Mouse (Mus musculus): ENCODE measurements around the gene Gm11562.
"Not testable (repeated sequence)": the region's sequence is repeated elsewhere in the genome, so short reads cannot be mapped to it uniquely, and the experiment has no call there.

GRCm38 (mm10) chr11:99643635-99644139 lies 23.5 kb upstream of the Gm11562 start, which contains the start of gene Krtap4-7:
- not testable (repeated sequence) for TF ChIP-seq CTCF, EP300 (IDR thresholded peaks at IDR 0.05; ENCODE audit: low read depth)
